Mouse (Mus musculus) retina, postnatal 7 days (tissue): ENCODE results near the gene Wdr3.

Experiments used
- DNase-seq: peaks from one replicate; pipeline ENCODE4 v3.0.0-alpha.2; 2012; ENCODE audit warnings: low read depth, low spot score

The Wdr3 gene

DNA sequence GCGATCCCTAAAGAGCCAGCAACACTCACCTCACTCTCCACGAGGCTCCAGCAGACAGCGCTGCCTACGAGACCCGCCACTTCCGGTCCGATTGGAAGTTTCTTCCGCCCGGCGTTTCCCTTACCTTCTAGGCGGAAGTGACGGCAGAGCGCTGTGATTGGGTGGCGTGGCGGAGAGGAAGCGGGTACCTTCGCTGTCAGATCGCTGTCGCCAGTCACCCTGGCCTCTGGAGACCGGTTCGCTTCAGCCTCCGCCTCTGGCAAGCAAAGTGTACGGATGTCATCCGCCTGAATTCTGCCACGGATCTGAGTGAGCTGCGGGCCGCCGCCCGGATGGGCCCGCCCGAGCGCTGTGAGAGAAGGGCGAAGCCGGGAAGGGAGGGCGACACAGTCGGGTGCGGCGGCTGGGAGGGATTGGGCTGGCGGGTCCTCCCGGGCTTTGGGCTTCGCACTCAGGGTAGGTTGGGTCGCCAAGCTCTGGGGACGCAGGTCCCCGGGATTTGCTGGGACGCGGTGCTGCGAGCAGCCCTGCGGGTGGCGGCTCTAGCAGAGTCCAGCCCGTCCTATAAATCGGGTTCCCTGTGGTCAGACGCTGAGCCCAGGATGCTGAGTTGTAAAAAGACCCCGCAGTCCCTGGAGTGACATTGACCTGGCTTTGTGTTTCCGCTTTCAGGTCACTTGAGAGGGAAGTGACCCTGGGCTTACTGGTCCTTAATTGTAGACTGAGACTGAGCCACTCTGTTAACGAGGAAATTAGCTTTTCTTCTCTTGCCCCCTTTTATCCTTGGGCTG lies at the start of gene Wdr3, which contains the start of gene Gdap2:
TSS of gene Wdr3 (minus strand) at position 93 of the 791 bp plus-strand sequence.
TSS of gene Gdap2 (plus strand) at position 67 of the 791 bp plus-strand sequence.
- peak; percentile 97 for DNase-seq

DNA sequence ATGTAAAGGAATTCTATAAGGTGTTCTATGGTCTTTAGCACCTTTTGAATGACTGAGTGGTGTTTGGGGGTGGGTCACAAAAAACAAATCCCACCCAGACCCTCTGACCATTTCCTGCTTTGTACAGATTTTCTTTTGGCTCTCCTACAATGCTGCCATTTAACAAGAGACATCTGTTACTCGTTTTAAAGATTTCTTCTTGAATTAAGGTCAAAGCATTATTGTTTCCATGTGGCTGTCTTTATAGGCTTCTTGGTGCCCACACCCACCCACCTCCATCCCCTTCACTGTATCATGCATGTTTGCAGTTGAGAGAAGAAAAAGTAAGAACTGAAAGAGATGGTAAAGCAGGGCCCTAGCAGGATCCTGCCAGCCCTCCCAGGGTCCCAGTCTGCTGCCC lies 44.8 kb upstream of the Wdr3 start:
- DNase-seq: no peak

DNA sequence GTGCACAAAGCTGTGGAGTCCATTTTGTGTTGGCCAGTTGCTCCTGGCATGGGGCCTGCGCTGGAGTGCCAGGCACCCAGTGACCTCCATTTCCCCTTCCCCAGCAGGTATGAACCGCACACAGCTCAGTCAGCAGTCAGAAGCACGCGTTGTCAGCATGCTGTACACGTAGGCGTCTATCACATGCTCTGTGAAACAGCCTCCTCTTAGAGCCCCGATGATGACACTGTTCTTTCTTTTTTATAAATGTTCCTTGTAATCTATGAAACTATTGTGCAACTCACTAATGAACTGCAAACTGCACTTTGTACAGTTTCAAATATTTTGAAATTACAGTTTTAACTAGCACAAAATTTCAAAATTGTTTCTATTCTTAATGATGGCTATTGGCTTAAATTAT lies 39.3 kb upstream of the Wdr3 start:
- DNase-seq: no peak

DNA sequence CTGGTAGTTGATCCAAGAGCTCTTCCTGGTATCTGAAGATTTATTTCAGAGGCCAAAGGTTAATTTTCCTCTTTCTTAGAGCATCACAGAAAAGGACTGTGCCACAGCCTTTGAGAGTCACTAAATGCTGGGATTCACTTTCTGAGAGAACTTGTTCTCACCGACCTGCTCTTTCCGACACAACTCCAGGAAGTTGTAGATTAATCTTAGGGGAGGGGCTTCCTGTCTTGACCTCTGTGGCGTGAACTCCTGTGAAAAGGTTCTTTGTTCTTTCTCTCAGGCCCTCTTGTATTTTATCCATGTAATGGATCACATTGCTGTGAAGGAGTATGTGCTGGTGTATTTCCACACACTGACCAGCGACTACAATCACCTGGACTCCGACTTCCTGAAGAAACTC lies 32.0 kb upstream of the Wdr3 start:
- DNase-seq: no peak

DNA sequence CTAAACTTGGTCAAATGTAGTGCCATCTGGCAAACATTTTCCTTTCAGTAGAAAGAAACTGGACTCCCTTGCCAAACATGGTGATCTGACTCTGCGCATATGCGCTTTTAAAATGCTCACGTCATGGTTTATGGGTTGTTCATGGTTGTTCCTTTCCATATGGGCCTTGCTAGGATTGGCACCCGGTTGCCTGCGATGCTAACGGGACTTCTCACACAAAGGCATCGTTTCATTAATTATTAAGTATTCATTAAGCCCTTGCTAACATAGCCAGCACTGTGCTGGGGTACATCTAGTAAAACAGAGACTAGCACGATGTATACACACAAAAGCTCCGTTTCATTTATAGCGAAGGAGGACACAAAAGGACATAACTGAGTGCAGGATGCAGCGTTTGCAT lies 27.7 kb upstream of the Wdr3 start:
- DNase-seq: no peak

DNA sequence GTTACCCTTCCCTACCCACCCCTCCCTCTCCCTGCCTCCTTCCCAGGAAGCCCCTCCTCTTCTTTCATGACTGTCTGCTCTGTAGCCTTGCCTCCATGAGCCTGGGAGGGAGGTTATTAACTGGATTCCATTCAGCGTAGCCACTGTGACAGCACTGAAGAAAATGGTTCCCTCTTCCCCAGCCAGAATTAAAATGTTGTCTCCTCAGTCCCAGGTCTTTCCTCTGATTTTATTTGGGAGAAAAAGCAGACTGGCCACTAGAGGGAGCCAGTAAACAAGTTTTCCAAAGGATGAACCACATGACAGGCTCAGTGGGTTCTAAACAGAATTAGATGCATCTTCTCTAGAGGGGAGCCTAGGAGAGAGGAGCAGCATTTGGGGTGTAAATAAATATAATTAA lies 27.2 kb upstream of the Wdr3 start:
- DNase-seq: peak; percentile 65

DNA sequence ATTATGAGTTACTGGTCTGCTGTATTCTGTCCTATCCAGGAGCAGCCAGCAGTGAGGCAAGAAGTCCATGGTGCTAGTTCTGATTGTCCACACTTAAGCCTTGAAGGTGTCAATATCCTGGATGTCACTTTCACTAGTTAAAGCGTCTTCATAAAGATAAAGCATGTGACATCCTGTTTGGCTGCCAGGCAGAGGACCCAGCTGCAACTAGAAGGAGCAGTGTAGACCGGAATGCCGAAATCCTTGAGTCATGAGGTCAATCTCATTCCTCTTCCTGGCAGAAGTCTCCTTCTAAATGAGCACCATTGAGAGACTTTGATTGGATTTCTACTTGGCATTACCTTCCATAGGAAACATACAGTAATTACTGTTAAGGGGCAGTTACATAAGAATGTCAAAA lies 18.3 kb upstream of the Wdr3 start:
- no peak for DNase-seq

DNA sequence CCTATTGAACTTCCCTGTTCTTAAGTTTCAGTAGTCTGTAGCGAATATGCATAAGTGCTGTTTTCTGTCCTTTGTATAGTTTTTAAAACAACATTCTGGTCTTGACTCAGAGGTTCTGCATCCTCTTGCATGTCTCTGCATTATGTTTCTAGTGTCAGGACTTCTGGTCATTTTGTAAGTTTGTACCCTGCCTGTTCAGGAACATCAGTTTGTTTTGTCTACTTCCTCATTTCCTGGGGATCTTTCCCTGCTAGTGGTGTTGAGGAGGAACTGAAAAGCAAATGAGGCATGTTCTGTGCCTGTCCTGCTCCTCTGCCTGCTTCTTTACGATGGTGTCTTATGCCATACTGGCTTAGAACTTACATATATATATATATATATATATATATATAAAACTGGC lies 13.8 kb upstream of the Wdr3 start:
- no peak for DNase-seq

DNA sequence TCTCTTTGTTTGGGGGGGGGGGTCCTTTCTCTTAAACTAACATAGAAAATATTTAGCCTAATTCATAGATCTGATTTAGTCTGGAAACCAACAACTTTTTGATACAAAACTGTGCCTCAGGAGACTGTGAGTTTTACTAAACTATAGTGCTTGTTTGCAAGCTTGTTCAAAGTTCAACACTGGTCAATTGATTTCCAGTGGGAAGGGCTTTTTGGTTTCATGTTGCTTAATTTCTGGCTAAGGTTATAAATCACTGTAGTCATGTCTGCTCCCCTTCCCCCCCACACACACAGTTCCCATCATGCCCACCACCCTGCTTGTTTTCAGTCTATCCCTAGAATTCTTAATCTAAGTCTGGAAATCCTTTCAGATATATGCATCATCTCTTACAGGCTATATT lies 2.8 kb upstream of the Wdr3 start:
- DNase-seq: no peak

DNA sequence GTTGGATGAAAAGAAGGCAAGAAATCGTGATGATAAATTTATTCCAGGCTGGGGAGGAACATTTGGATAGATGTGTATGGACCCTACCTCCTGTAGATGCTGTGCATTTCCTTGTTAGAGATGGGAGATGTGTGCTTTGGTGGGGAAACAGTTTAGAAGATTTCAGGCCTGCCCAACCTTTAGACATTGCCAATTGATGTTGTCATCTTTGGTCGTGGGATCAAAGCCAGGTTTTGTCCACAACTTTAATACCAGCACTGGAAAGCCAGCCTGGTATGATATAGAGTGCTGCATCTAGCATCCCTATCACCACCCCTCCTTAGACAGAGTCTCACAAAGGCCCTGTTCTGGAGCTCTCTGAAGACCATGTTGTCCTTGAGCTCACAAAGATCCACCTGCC lies 1.3 kb upstream of the Wdr3 start:
- DNase-seq: no peak

DNA sequence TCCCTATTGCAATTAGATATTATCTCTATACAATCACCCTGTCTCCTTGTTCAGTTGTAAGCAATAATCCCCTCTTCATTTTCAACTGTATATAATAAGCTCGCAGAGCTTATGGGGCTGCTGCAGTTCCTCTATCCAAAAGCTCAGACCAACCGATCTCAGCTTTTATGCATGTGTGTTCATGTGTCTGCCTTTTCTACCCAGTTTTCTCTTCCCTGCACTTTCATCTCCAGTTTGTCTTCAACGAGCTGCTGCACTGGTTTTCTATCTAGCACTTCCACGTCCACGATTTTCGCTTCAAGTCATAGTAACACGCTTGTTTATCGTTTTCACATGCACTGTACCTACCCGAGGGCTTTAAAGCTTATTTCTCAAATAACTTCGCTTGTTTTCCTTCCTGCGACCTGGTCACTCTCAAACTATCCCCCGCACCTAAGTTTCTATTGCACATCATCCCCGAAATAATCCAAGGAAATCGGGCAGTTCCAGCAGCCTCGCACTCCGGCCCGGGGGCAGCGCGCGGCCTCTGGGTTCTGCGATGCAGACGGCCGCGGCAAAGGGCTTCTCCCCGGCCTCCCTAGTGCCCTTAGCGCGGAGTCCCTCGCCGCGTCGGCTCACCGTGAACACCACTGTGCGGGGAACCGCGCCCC lies 417 bp downstream of the Wdr3 start:
- no peak for DNase-seq

DNA sequence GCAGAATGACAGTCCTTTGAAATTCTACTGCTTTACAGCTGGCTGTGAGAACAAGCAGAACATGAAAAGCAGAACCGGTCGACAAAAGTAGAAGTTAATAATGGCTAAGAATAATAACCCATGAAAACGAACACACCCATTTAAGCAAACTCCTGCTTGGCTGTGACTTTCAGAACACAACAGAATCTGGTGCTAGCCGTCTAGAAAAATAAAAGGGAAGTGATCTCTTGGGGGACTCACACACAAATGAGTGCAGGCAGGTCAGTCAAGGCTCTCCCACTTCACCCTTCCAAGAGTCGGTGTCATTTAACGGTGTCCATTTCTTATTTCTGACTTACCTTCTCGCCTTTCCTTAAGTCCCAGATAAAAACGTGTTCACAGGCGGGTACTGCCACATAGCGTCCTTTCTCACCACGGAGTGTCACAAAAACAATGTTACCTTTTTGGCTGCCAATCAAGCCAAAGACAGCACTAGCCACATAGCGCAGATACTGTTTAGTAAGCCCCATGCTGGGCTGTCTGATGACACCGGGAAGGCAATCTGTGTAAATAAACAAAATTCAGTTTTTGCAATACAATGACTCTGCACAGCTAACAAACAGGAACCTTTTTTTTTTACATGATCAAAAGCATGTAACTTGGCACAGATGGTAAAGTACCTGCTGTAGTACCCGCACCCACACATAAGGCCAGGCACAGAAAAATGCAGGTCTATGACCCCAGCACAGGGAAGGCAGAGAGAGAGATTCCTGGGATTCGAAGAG lies 1.3 kb downstream of the Wdr3 start:
- DNase-seq: no peak

DNA sequence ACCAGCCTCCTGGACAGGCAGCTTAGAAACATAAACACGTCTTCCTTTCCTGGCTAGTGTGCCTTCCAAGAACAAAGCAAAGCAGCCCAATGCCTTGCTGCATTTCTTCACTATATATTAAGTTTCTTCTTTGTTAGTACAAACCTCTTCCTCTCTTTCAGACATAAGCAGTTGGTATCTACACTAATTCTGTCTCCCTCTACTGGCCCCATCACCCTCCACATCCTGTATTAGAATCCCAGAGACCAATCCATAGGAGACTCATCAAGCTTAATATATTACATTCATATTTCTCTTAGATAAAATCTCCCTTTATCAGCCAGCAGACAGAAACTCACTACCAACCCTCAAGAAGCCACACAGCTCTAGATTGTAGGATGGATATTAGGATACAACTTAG lies 39.8 kb downstream of the Wdr3 start:
- no peak for DNase-seq

DNA sequence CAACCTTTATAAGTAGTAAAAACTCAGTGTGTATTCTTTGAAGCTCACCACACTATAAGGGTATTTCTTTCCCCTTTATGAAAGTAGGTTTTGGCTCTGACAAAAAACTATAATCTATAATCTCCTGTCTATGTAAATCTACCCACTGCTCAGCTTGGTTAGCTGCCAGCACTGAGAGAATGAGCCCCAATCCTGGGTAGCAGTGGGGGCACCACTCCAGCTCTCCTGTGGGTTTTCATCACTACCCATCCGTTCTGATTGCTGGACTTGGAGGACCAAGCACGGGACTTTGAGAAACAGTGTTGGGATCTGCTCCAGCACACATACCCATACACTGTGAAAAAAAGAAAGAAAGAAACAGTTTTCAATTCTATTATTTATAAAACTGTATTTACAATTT lies 40.2 kb downstream of the Wdr3 start:
- no peak for DNase-seq

DNA sequence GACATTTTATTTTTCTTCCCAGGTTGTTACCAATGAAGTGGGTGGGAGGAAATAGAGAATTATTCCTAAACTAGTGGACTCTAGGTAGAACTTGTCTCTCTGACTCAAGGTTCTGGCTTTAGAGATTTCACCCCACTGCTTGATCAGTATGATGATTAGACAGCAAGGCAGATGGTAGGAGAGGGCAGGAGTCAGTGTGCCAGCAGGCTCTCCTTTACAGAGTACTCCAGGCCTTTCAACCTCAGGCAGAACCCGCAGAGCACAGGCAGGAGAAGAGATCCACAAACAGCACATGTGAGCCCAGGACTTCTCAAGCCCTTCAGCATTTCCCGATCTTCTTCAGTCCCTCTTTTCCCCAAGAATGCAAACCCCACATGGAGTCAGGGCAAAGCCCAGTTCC lies 43.5 kb downstream of the Wdr3 start:
- no peak for DNase-seq

DNA sequence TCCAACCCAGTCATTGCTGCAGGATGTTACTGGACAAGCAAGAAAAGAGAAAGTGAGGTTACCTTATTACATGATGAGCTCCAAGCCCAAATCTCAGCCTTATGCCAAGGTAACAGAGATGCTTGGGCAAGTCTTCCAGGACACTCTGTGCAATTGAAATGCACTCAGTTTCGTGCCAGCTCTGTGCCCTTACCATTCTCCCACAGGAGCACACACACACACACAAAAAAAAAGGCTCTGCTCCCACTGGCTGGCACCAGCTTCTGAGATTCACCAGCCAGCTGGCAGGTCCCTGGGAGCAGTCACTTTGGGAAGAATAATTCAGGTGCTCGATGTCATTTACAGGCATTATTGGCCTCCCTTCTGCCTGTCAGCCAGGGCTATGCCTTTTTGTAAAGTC lies 55.5 kb downstream of the Wdr3 start:
- DNase-seq: no peak

DNA sequence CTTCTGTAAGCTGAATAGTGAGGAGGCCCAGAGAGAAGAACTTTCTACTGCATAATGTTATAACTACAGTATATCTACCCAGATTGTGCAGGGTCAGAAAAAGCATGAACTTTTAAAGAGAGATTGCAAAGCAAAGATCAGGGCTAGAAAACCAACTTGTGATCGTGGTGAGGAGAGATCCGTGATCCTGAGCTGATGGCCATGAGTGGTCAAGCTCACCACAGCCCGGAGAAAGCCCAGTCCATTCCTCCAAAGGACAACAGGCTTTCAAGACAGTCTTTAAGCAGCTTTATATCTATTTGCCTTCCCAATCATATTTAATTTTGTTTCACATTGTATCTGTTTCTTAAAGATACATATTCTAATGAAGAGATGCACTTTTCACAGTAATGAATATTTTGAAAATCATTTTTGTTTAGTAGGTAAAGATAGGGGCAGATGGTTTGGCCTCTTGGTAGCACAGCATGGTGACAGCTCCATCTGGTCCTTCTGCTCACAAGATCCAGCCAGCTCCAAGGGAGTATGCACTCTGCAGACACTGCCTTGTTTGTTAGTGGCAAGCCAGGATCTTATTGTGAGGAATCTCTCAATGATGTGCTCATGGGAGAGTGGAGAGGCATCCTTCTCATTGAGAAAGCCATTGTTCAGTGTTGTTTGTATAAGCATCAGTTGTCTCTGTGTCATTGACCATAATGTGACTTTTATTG lies 59.7 kb downstream of the Wdr3 start:
- DNase-seq: no peak
